Mouse (Mus musculus) CH12.LX (cell line): Measurements from ENCODE around the gene 4930402F06Rik. TPM values are rescaled to one million over a fixed set of nuclear protein-coding genes. Genes with fewer than 3 reads are reported as not detected.

Source experiments
- DNase-seq: peaks from one replicate; pipeline ENCODE4 v3.0.0-alpha.2; 2013; ENCODE audit errors: extremely low read depth
- H3K27ac ChIP-seq: 2 replicates; pipeline ENCODE4 v1.5.1; 2012; ENCODE audit warnings: low read depth, mild to moderate bottlenecking, control low read depth, moderate library complexity; ENCODE audit not compliant: insufficient read depth
- H3K27me3 ChIP-seq: replicated peaks from 2 replicates; pipeline ENCODE3; 2012; ENCODE audit warnings: inconsistent platforms
- H3K36me3 ChIP-seq, 2 experiments: replicated peaks in 1 of 2; 2 replicates each; pipeline versions ENCODE3 to v1.6.1; 2012; ENCODE audit warnings: inconsistent platforms in 1 of 2, low read length in 1 of 2, mild to moderate bottlenecking in 1 of 2, mixed read lengths in 1 of 2, moderate library complexity in 1 of 2; ENCODE audit not compliant: control insufficient read depth in 1 of 2, insufficient read depth in 1 of 2
- H3K4me1 ChIP-seq, 2 experiments: 2 replicates each; pipeline ENCODE4 v1.6.1; 2012; ENCODE audit warnings: inconsistent platforms in 1 of 2, moderate library complexity in 1 of 2; ENCODE audit not compliant: insufficient read depth in 2 of 2, control insufficient read depth in 1 of 2
- H3K4me2 ChIP-seq: 2 replicates; pipeline ENCODE4 v1.6.1; 2012; ENCODE audit warnings: low read depth, mild to moderate bottlenecking, control low read depth; ENCODE audit not compliant: poor library complexity, insufficient read depth, severe bottlenecking
- H3K4me3 ChIP-seq, 3 experiments: fragments of 150-350 bp in 1 of 3; sonication (generic) in 1 of 3; replicated peaks in 1 of 3; 2 replicates each; pipeline versions ENCODE3 to v1.5.1; 2011 to 2012; ENCODE audit warnings: low read depth in 2 of 3, low read length in 2 of 3, mild to moderate bottlenecking in 2 of 3, moderate library complexity in 2 of 3, control low read depth in 1 of 3, improper control_type of control experiment in 1 of 3, inconsistent platforms in 1 of 3, mixed read lengths in 1 of 3; ENCODE audit not compliant: poor library complexity in 1 of 3
- H3K79me2 ChIP-seq: replicated peaks from 2 replicates; pipeline ENCODE4 v1.6.1; 2012; ENCODE audit warnings: mild to moderate bottlenecking, moderate library complexity; ENCODE audit not compliant: control insufficient read depth, poor library complexity, insufficient read depth, severe bottlenecking; ENCODE audit errors: extremely low read depth
- H3K9ac ChIP-seq: 2 replicates; pipeline ENCODE4 v1.6.1; 2012; ENCODE audit warnings: low read depth, mild to moderate bottlenecking, control low read depth, moderate library complexity; ENCODE audit not compliant: insufficient read depth
- H3K9me3 ChIP-seq: replicated peaks from 2 replicates; pipeline ENCODE3; 2012; ENCODE audit warnings: low read length, inconsistent platforms, mixed read lengths
- CHD1 ChIP-seq: IDR thresholded peaks from 2 replicates; pipeline ENCODE4 v1.6.1; 2012; ENCODE audit warnings: low read depth, low read length, improper control_type of control experiment, inconsistent platforms
- CHD2 ChIP-seq: IDR thresholded peaks from 2 replicates; pipeline ENCODE4 v1.6.1; 2011; ENCODE audit warnings: low read length, improper control_type of control experiment
- GABPA ChIP-seq: IDR thresholded peaks from 2 replicates; pipeline ENCODE4 v1.6.1; 2012; ENCODE audit warnings: low read depth, low read length, improper control_type of control experiment, inconsistent platforms; ENCODE audit not compliant: insufficient replicate concordance
- IRF4 ChIP-seq: IDR thresholded peaks from 2 replicates; pipeline ENCODE4 v1.6.1; 2014; ENCODE audit warnings: low read depth, mild to moderate bottlenecking, inconsistent platforms, low read length, improper control_type of control experiment
- JUN ChIP-seq: IDR thresholded peaks from 2 replicates; pipeline ENCODE4 v1.6.1; 2011; ENCODE audit warnings: low read depth, mild to moderate bottlenecking, low read length, improper control_type of control experiment, moderate library complexity; ENCODE audit not compliant: insufficient read depth
- KAT2A ChIP-seq: IDR thresholded peaks from 2 replicates; pipeline ENCODE4 v1.6.1; 2012; ENCODE audit warnings: low read length, improper control_type of control experiment, inconsistent platforms; ENCODE audit not compliant: insufficient replicate concordance
- MAX ChIP-seq: IDR thresholded peaks from 2 replicates; pipeline ENCODE4 v1.6.1; 2011; ENCODE audit warnings: low read length, improper control_type of control experiment
- MAZ ChIP-seq: IDR thresholded peaks from 2 replicates; pipeline ENCODE4 v1.6.1; 2012; ENCODE audit warnings: low read depth, mild to moderate bottlenecking, inconsistent platforms, low read length, improper control_type of control experiment, moderate library complexity
- MEF2A ChIP-seq: IDR thresholded peaks from 2 replicates; pipeline ENCODE4 v1.6.1; 2014; ENCODE audit warnings: low read depth, mild to moderate bottlenecking, inconsistent platforms, low read length, improper control_type of control experiment, borderline replicate concordance
- MXI1 ChIP-seq: IDR thresholded peaks from 2 replicates; pipeline ENCODE4 v1.6.1; 2011; ENCODE audit warnings: mild to moderate bottlenecking, low read depth, low read length, improper control_type of control experiment
- MYC ChIP-seq: IDR thresholded peaks from 2 replicates; pipeline ENCODE4 v1.6.1; 2011; ENCODE audit warnings: low read depth, mild to moderate bottlenecking, improper control_type of control experiment, low read length
- NRF1 ChIP-seq: IDR thresholded peaks from 2 replicates; pipeline ENCODE4 v1.6.1; 2014; ENCODE audit warnings: low read depth, mild to moderate bottlenecking, inconsistent platforms, low read length, improper control_type of control experiment, moderate library complexity
- PAX5 ChIP-seq: IDR thresholded peaks from 2 replicates; pipeline ENCODE4 v1.6.1; 2012; ENCODE audit warnings: low read length, inconsistent platforms, mixed read lengths
- POLR2A ChIP-seq: IDR thresholded peaks from 2 replicates; pipeline ENCODE4 v1.6.1; 2011; ENCODE audit warnings: low read depth, mild to moderate bottlenecking, improper control_type of control experiment, low read length
- POLR2AphosphoS2 ChIP-seq: IDR thresholded peaks from 2 replicates; pipeline ENCODE4 v1.6.1; 2011; ENCODE audit warnings: low read depth, low read length, improper control_type of control experiment
- RCOR1 ChIP-seq: conservative IDR thresholded peaks from 2 replicates; pipeline ENCODE4 v1.6.1; 2012; ENCODE audit warnings: low read depth, mild to moderate bottlenecking, inconsistent platforms, low read length, improper control_type of control experiment
- SIN3A ChIP-seq: IDR thresholded peaks from 2 replicates; pipeline ENCODE4 v1.6.1; 2012; ENCODE audit warnings: low read length, improper control_type of control experiment, inconsistent platforms
- SMC3 ChIP-seq: IDR thresholded peaks from 2 replicates; pipeline ENCODE4 v1.6.1; 2011; ENCODE audit warnings: low read depth, low read length, improper control_type of control experiment
- TCF12 ChIP-seq: IDR thresholded peaks from 2 replicates; pipeline ENCODE4 v1.6.1; 2014; ENCODE audit warnings: low read depth, mild to moderate bottlenecking, inconsistent platforms, low read length, improper control_type of control experiment
- USF1 ChIP-seq: IDR thresholded peaks from 2 replicates; pipeline ENCODE4 v1.6.1; 2014; ENCODE audit warnings: low read depth, mild to moderate bottlenecking, inconsistent platforms, low read length, improper control_type of control experiment
- ZC3H11A ChIP-seq: IDR thresholded peaks from 2 replicates; pipeline ENCODE4 v1.6.1; 2012; ENCODE audit warnings: low read depth, mild to moderate bottlenecking, inconsistent platforms, low read length, improper control_type of control experiment
- ZKSCAN1 ChIP-seq: IDR thresholded peaks from 2 replicates; pipeline ENCODE4 v1.6.1; 2012; ENCODE audit warnings: low read depth, inconsistent platforms, low read length, improper control_type of control experiment, borderline replicate concordance
- ZMIZ1 ChIP-seq: IDR thresholded peaks from 2 replicates; pipeline ENCODE4 v1.6.1; 2012; ENCODE audit warnings: low read depth, mild to moderate bottlenecking, inconsistent platforms, low read length, improper control_type of control experiment
- dilution Hi-C: fragments of 300-500 bp; cut with MboI; formaldehyde crosslinking; loops from 2 replicates; pipeline ENCODE4 v1.14.3; 2020; ENCODE audit warnings: low sequenced_read_pairs; ENCODE audit not compliant: extremely low pct_unique_long_range_greater_than_20kb, extremely low pct_ligation_motif_present
- in situ Hi-C: fragments of 300-500 bp; cut with MboI; formaldehyde crosslinking; loops from 3 replicates; pipeline ENCODE4 v1.14.3; 2019; ENCODE audit warnings: low sequenced_read_pairs, low pct_ligation_motif_present, low pct_unique_long_range_greater_than_20kb, mixed read lengths
- polyA plus RNA-seq: library from polyadenylated mRNA; unstranded; fragments of >175 nt; gene quantifications from 2 replicates; pipeline ENCODE4 v1.2.1, GENCODE M21; 2012; ENCODE audit warnings: low read depth; ENCODE audit not compliant: insufficient read length
- total RNA-seq, 2 experiments: library from RNA; depleted of rRNA; stranded (reverse); fragments of 300-350 nt in 1 of 2; fragments of >200 nt in 1 of 2; gene quantifications; 2 replicates each; pipeline ENCODE4 v1.2.3; 2012 to 2014

4930402F06Rik gene
- total and polyA plus RNA-seq, 3 experiments = not detected

DNA sequence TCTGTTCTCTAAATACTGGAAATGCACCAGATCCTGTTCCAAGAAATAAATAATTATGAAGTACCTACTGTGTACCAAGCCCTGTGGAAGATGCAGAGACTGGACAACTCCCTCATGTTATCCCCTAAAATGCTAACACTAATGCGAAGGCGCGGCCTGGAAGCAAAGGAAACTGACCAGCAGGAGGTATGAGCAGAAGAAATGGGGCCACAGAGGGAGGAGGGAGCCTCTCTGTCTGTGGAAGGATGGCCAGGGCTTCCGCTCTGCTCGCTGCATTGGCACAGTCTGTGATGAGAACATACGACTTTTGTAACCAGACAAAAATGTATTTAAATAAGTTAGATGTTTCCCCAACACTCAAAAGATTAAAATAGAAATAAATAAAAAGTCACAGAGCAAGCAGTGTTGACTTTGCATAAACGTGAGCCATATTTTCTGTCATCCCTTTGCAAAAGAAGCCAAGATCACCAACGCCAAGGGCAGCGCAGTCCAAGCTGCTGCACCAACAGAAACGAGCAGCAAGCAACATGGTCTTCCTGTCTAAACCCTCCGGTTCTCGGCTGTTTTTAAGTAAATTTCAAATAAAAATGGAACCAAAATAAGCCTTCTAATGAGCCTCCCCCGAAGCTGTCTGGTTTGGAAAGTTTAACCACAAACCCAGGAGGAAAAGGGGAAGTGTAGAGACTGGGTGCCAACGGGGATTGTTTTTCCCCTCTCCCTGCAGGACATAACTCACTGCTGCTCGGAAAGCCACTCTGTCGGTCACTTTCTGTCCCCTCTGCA is 47.2 kb upstream of the 4930402F06Rik start (continued):
- no peak for TF ChIP-seq NRF1
- TF ChIP-seq IRF4 = peak; percentile 53; the same call in 1 of the 2 replicates
- no peak for TF ChIP-seq ZMIZ1
- 0 out of 2 replicates have a peak, but pooled peaks have one; percentile 12 for TF ChIP-seq KAT2A
- TF ChIP-seq MXI1 = peak; percentile 70
- 0 out of 2 replicates have a peak, but pooled peaks have one; percentile 44 for TF ChIP-seq MAZ
- no peak for TF ChIP-seq GABPA
- peak; percentile 5; the same call in 1 of the 2 replicates for TF ChIP-seq RCOR1
- TF ChIP-seq POLR2AphosphoS2 = no peak

DNA sequence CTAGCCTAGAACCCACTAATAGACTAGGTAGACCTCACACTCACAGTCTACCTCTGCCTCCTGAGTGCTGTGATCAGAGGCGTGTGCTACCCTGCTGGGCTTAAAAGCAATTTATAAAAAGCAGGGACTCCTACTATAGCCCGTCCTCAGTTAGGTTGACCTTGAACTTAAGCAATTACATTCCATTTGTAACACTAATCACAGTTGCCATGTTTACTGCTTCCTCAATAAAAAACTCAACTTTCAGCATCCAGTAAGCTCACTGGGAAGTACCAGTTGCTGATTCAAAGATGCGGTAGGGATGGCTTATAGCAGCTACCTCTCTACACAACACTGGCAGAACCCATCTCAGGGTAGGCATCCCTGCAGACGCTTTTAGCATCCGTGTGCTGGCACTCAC is 46.4 kb upstream of the 4930402F06Rik start:
- Histone ChIP-seq H3K9ac (peak overlapping the region; percentile 57; the same call in 1 of the 2 replicates), H3K4me2 (peak overlapping the region; percentile 80), H3K4me1 (peaks cover 31 to 60% of the 10 kb centered on the region in 2 experiments), H3K27me3 (no peaks in the 10 kb centered on the region), H3K79me2 (peaks cover 67% of the 10 kb centered on the region), H3K9me3 (no peaks in the 10 kb centered on the region), H3K4me3 (peak overlapping the region in 2 of 3 experiments; percentile 49 to 65), H3K36me3 (peaks cover 15 to 42% of the 10 kb centered on the region in 2 experiments), H3K27ac (peak overlapping the region; percentile 10; the same call in 1 of the 2 replicates)
- dilution Hi-C loops = no loop called here
- in situ Hi-C loops = no loop called here
- TF ChIP-seq ZC3H11A (no peak), SMC3 (no peak), RCOR1 (no peak), MYC (no peak), SIN3A (no peak; the same call in 1 of the 2 replicates), TCF12 (no peak), JUN (no peak), CHD2 (no peak), MXI1 (no peak), MEF2A (no peak), ZKSCAN1 (no peak), PAX5 (no peak), USF1 (no peak), CHD1 (no peak), ZMIZ1 (no peak), MAX (no peak), POLR2A (no peak)
- DNase-seq = no peak
